Mouse (Mus musculus) lung, postnatal 0 days (tissue): Measurements from ENCODE around the gene Btg1.

ENCODE experiments used
- CTCF ChIP-seq: IDR thresholded peaks from 2 replicates; pipeline ENCODE4 v1.5.1; 2016; ENCODE audit warnings: antibody characterized with exemption, mild to moderate bottlenecking
- EP300 ChIP-seq: IDR thresholded peaks from 2 replicates; pipeline ENCODE4 v1.6.1; 2016; ENCODE audit warnings: antibody characterized with exemption, mild to moderate bottlenecking, control low read depth

GRCm38 (mm10) chr10:96630110-96630509 is 13.3 kb downstream of the Btg1 start:
- TF ChIP-seq EP300 (no peak), CTCF (no peak)
